Mouse (Mus musculus) embryo, embryonic 11 days (tissue): ENCODE results near the gene Vil1.

Experiments
- DNase-seq: peaks from one replicate; pipeline ENCODE4 v3.0.0-alpha.2; 2015

Gene Vil1

DNA sequence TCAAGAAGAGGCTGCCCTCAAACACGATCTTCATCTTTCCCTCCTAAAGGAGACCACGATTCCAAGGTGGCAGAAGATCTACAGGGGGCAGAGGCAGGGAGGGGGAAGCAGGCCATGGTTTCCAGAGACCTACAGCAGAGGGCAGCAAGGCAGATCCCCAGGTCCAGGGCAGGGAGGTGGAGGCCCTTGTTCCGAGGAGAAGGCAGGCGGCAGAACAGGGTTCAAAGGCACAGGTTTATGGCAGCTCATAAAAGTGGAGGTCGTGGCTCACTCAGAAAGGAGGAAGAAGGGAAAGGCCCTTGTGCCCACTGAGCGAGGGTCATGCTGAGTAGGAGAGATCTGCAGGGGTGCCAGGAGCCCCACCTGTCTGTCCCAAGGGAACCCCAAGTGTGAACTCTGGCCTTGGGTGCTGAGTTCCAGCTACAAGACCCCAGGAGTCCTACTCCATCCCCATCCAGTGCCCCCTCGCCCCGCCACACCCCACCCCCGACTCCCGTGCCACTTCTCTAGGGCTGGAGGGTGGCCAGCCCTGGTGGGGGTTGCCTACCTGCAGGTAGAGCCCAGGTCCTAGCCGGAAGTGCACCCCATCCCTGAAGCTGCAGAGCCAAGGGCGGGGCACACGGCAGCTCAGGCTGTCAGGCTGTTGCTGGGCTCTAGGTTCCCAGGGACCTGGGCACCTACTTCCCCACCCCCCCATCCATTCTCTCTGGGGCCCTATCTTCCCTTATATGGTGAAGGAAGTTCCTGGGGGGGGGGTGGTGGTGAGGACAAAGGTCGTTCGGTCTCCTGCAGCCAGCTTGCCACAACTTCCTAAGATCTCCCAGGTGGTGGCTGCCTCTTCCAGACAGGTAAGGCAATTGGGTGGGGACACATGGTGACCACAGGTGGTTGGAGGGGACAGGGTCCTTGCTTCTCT, at the start of gene Vil1:
Vil1 (plus strand) TSS at position 788 of the 916 bp plus-strand sequence.
- DNase-seq = no peak

DNA sequence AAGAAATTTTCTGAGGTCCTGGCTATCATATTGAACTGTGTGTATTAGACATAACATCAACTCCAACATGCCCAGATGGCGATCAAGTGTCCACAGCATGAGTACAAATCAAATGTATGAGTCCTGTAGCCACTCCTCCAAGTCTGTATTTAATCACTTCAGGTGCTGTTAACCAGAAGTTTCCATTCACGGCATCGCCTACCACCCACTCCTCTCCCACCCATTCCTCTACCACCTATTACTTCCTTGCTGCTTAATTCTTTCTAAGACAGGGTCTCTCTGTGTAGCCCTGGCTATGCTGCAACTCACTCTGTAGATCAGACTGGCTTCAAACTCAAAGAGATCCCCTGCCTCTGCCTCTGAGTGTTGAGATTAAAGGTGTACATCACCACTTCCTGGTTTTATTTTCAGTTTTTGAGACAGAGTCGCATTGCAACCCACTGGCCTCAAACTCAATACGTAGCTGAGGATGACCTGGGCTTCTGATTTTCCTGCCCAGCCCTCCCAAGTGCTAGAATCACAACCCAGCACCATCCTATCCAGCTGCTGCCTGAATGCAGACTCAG, 49.1 kb upstream of the Vil1 start:
- no peak for DNase-seq

DNA sequence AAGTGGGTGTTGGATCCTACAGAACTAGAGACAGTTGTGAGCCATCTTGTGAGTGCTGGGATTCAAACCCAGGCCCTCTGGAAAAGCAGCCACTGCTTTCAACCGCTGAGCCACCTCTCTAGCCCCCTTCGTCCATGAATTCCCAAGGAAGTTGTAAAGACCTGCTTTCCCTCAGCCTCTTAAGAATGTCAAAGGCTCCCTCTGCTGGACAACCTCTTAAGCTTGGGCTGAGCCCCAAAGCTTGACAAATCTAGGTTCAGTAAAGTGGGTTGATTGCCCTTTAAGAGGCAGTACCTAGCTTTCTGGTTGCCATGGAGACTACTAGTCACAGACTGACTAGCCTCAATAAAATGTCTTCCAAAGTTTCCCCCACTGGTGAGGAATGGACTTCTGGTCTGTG, 47.4 kb upstream of the Vil1 start, which contains the start of gene Catip:
Catip (plus strand) TSS at position 297 of the 400 bp plus-strand sequence.
- DNase-seq = peak; percentile 94

DNA sequence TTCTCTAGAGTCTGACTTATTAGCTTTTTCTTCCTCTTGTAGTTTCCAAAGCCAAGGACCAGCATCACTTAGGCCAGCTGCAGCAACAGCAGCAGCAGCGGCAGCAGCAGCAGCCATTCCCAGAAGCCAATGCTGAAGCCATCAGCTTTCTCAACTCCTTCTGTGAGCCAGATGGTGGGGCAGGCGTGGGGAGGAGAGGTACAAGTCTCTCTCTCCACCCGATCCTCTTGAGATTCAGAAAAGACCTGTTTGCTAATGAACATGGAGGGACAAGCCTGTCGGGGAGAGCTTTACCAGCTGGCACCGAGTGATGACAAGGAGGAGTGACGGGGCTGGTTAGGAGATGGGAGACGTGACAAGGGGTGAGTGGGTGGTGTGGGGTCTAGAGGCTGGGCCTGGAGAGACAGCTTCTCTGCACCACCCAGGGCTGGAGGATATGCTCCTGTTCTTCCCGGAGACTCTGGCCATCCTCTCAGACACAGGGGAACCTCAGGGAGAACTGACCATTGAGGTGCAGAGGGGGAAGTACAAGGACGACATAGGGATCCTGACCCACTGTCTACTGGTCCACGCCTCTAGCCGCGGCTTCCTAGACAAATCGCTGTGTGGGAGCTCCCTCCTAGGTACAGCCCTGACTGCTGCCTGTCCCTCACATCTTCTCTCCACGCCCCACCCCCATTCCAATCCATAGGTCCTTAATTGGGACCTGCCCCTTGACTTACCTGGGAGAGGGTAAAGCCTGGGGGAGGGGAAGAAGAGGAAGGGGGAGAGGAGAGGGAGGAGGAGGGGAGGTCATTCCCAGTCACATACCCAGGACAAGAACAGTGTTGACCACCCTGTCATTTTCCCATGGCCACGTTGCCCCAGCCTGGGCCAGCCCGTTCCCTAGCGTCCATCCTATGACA, 46.6 kb upstream of the Vil1 start:
- no peak for DNase-seq

DNA sequence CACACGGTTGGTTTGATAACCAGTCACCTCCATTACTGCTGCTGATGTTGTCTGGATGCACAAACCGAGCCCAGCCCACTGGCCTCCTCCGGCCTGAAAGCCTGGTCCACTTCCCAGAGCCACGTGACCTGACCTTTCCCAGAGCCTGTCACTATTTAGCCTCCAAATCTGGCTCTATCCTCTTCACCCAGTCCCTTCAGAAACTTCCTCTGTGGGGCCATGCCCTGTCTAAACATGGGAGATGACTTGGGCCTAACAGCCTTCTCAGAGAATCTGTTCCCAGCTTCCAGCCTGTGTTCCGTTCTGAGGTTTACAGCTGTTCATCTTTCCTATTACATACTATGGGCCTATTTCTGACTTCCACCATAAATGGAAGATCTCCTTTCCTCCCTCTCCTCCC, 45.7 kb upstream of the Vil1 start:
- no peak for DNase-seq

DNA sequence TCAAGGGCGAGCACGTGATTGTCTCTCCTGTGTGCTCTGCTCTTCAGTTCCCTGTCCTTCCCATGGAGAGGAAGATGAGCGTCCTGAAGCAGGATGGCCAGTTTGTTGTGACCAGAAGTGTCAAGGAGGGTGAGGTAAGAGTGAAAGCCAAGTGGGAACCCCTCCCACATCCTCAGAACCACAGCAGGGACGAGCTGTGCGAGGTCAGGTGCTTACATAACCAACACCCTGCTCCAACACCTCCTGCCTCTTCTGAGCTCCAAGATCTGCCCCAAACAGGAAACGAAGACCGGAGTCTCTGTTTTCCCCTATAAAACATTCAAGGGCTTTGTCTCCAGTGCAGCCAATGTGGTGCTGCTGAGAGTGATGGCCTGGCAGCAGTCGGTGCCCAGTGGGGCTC, 44.9 kb upstream of the Vil1 start:
- DNase-seq = no peak

DNA sequence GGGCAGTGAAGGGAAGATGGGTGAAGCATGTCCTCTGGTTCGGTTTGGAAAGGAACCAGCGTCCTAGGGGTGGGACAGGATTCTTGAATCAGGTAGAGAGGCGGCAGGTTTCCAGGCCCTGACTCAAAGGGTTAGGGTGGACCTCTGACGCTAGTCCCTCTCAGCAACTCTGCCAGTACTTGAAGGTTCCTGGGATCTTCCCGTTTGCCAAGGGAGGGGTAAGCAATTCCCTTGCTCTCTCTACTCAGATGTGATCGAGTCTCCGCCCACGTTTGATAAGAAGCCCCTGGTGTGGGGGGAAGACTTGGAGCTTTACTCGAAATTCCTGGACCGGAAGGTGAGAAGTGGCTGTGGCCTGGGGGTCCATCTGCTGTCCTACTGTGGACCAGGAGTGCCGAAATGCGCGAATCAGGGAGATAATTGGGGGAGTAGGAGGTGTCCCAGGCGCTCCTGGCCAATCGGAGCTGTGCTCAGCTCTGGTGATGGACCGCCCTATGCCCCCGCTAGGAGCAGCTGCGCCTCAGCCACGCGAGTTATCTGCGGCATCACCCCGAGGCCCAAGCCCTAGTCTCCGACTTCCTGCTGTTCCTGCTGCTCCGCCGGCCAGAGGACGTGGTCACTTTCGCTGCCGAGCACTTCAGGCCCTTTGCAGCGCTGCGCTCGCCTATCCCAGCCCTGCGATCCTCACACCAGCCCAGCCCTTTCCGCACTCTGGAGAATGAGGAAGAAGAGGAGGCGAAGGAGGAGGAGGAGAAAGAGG, 41.1 kb upstream of the Vil1 start:
- DNase-seq = peak; percentile 71

DNA sequence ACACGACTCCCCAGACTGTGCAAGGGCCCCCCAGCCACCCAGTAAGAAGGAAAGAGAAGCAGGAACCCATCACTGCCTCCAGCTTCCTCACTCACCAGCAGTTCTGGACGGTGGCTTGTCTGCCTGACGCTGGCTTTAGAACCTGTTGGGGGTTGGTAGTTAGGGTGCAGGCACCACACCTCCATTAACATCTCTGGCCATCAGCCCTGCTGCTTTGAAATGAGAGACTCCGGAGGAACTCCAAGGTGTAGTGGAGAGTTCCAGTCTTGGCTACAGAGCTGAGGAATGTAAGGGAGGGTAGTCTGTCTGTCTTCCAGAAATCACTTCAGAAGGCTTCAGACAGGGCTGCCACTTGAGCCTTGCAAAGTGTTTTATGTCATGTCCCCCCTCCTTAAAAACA, 39.1 kb upstream of the Vil1 start:
- no peak for DNase-seq

DNA sequence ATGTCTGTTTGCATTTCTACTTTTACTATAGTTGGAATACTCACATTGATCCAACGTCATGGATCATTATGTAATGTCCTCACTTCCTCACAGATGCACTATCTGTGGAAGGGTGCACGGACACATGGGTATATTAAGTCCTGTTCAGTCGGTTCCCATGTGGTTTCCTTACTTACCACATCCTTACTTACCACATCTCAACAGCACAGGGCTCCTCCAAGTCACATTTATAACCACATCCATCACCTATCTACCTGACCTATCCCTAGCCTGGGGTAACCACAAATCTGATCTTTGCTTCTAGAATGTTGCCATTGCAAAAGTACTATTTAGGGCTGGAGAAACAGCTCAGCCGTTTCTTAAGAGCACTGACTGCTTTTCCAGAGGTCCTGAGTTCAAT, 35.8 kb upstream of the Vil1 start:
- no peak for DNase-seq

DNA sequence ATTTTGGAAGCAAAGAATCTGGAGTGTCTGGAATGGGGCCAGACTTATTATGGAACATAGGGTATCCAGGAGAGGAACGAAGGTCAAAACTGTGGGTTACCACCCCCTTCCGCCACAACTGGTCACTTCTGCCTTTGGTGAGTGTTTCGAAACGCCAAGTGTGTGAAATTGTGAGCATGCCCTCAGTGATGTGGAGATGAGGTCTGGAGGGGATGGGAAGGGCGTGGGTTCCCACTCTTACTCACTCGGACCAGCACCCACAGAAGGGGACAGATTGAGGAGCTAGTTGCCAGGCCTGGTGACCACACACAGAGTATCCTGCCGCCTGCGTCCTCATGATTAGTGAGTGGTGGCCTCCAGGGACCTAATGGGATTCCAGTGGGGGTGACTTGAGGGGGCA, 34.2 kb upstream of the Vil1 start, which contains the start of gene Slc11a1:
Slc11a1 (plus strand) TSS at position 216 of the 400 bp plus-strand sequence.
- no peak for DNase-seq

DNA sequence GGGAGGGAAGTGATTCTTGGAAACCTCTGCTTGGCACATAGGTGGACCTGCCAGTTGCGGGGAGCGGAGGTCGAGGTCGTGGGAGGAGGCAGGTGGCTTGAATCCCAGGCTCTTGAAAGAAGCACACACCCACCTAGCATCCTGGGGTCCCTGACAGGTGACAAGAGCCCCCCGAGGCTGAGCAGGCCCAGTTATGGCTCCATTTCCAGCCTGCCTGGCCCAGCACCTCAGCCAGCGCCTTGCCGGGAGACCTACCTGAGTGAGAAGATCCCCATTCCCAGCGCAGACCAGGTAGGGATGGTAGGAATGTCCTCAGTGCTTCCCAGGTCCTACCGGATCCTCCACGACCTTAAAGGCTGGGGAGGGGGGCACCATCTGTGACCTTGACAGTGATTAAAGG, 33.6 kb upstream of the Vil1 start:
- DNase-seq = no peak

DNA sequence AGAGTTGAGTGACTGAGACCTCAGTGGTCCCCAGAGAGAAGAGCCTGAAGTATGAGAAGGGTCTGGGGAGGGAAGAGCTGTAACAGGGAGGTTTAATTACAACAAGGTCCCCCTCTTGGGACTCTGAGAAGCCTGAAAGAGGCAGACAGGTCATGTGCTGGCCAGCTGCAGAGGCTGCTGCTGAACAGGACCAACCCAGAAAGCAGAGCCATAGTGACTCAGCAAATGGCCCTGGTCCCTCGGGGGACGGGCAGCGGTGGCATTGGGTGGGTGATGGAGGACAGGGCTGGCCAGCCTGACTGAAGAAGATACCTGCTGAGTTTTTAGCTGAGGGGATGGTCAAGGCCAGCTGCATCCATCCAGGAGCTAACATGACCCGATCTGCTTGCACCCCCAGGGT, 32.8 kb upstream of the Vil1 start:
- no peak for DNase-seq

DNA sequence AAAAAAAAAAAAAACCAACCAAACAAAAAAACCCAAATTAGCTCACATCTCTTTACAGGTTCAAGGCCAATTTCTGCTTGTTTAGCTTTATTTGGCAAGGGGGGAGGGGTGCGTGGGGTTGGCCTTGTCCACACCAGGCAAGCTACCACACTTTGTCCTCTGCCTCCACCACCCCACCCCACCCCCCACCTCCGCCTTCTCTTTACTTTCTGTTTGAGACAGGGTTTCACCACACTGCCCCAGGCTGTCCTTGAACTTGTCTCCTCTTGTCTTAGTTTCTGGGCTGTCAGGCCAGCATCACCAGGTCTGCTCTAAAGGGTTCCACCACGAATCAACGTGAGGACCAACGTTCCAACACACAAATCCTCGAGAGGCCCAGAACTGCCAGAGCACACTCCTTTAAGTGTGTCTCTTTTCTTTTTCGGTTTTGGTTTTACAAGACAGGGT, 30.1 kb upstream of the Vil1 start:
- DNase-seq = no peak

DNA sequence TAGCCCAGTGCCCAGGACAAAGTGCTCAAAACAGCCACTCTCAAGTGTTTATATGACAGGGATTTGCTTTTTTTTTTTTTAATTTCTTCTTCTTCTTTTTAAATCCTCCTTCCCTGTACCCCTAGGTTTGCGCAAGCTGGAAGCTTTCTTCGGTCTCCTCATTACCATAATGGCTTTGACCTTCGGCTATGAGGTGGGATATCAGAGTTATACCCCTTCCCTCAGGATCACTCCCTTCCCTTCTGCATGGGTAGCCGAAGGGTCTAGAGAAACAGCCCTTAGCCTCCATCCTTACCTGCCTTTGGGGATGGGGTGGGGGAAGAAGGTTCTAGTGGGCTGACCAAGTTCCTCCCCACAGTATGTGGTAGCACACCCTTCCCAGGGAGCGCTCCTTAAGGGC, 28.7 kb upstream of the Vil1 start:
- DNase-seq = no peak

DNA sequence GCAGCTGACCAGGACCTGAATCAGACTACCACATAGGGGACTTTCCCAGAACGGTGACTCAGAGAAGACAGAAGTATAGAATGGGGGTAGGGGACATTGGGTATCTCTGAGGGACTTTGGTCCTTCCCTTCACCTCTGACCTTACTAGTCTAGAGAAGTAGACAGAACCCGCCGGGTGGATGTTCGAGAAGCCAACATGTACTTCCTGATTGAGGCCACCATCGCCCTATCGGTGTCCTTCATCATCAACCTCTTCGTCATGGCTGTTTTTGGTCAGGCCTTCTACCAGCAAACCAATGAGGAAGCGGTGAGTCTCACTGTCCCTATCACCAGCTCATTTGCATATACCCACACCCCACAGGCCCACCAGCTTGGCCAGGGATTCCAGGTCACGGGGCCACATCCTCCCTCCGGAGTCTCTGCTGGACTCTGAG, 27.6 kb upstream of the Vil1 start:
- no peak for DNase-seq

DNA sequence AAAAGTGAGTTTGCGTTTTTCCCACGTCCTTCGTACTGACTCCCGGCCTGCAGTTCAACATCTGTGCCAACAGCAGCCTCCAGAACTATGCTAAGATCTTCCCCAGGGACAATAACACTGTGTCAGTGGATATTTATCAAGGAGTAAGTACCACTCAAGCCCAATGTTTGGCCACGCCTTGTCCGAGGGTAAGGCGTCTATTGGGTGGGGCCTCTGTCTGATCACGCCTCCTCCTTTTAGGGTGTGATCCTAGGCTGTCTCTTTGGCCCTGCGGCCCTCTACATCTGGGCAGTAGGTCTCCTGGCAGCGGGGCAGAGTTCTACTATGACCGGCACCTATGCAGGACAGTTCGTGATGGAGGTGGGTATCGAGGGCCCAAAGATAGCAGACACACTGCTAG, 25.8 kb upstream of the Vil1 start:
- DNase-seq = no peak

DNA sequence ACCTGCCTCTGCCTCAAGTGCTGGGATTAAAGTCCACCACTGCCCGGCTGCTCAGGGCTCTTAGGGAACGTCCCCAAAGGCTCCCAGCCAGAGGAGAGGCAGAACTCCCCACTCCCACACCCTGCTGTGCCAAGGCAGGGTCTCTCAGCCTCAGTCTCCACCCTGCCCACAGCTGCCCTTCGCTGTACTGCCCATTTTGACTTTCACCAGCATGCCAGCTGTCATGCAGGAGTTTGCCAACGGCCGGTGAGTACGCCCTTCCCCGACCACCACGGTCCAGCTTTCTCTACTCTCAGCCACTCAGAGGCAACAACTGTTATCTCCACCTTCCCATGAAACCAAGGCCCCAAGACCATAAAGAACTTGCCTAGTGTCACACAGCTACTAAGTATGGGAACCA, 24.7 kb upstream of the Vil1 start:
- no peak for DNase-seq

DNA sequence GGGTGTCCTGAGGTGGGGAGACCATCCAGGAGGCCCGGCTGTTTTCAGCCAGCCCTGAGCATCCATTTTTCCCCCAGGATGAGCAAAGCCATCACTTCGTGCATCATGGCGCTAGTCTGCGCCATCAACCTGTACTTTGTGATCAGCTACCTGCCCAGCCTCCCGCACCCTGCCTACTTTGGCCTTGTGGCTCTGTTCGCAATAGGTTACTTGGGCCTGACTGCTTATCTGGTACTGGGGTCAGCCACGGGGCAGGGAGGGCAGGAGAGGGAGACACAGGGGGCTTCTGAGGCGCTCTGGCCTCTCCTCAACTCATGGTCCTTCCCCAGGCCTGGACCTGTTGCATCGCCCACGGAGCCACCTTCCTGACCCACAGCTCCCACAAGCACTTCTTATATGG, 24.1 kb upstream of the Vil1 start:
- DNase-seq = no peak

DNA sequence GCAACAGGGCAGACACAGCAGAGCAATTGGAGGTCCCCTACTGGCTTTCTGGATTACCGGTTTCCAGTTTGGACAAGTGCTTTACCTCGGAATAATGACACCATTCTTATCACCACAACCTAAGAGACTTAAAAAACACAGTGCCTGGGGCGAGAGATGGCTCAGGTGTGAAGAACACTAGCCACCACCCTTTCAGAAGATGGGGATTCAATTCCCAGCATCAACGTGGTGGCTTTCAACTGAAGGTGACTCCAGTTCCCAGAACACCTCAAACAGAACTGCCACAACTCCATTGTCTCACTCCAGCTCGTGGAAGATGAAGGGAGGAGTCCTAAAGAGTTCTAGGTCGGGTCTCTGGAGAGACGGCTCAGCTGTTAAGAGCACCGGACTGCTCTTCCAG, 23.6 kb upstream of the Vil1 start:
- DNase-seq = no peak

DNA sequence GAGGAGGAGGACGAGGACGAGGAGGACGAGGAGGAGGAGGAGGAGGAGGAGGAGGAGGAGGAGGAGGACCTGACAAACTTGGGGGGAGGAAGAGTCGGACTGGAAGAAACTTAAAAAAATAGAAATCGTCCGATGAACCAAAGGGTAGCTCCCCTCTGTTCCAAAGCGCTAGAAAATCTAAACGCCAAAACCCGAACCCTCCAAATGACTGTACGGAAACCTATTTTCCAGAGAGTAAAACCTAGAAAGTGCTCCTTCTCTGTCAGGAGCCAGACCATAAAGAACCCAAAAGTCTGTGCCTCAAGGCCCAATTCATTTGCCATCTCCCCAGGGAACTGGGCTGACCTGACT, 22.8 kb upstream of the Vil1 start:
- no peak for DNase-seq

DNA sequence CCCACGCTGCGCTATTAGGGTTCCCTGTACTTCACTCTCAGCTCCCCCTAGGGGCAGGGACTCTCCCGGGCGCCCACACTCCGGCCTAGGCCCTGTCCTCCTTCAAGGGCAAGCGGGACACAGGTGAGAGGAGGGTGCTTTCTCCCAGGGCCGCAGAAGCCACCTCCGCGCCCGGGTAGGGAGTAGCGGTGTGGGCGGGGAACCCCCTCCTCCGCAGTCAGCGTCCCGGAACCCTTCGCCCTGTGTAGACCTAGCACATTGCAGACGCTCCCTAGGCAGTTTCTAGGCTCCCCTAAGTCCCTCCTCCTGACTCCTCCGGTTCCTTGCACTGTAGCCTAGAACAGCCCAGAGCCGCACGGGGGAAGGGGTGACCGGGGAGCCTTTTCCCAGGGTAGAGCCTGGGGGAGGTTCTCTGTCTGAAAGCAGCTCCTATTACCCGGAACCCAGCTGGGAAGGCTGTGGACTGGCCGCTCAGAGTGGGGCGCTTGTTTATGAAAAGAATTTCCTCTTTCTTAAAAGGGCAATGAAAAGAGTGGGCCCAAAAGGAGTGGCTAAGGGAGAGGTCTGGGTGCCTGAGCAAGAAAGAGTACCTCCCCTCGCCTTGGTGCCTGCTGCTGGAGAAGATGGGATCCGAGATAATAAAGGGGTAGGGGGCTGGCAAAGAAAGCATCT, 22.3 kb upstream of the Vil1 start:
- DNase-seq = peak; percentile 94

DNA sequence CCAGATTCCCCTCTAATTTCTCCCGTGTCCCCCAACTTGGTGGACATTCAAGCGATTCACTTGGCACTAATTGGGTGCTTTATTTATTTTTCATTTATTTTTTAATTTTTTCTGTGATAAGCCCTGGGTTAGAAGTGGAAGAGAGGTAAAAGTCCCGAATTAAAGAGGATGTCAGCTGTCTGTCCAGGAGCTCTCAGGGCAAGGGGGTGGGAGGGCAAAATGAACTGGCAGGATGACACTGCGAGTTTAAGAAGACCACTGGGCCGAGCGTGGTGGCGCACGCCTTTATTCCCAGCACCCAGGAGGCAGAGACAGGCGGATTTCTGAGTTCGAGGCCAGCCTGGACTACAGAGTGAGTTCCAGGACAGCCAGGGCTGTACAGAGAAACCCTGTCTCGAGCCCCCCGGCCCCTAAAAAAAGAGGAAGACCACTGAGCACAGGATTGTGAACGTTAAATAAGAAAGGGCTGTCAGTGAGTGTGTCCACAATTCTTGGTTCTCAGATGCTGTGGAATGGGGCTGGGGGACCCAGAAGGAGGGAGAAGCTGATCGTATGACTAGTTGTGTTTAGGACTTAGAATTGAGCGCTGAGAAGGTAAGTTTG, 21.7 kb upstream of the Vil1 start:
- DNase-seq = no peak
